Mouse (Mus musculus) forebrain, embryonic 12.5 days (tissue): Measurements from ENCODE around the gene Prrxl1. TPM values are rescaled to one million over a fixed set of nuclear protein-coding genes. Genes with fewer than 3 reads are reported as not detected.

Experiments
- ATAC-seq: fragments of 200-750 bp; cut with Nextera tagmentation; 2 replicates; pipeline ENCODE4 v1.8.0; 2017; ENCODE audit warnings: moderate TSS enrichment; ENCODE audit not compliant: low FRiP score
- H3K27ac ChIP-seq: fragments of 300-500 bp; sonication (generic); 2 replicates; pipeline ENCODE4 v1.5.1; 2016; ENCODE audit warnings: mild to moderate bottlenecking
- H3K27me3 ChIP-seq: fragments of 300-500 bp; sonication (generic); 2 replicates; pipeline ENCODE4 v1.6.1; 2016; ENCODE audit warnings: mild to moderate bottlenecking
- H3K36me3 ChIP-seq: fragments of 300-500 bp; sonication (generic); replicated peaks from 2 replicates; pipeline ENCODE4 v1.6.1; 2016; ENCODE audit warnings: mild to moderate bottlenecking
- H3K4me1 ChIP-seq: fragments of 300-500 bp; sonication (generic); 2 replicates; pipeline ENCODE4 v1.6.1; 2016
- H3K4me2 ChIP-seq: fragments of 300-500 bp; sonication (generic); 2 replicates; pipeline ENCODE4 v1.6.1; 2016; ENCODE audit warnings: mild to moderate bottlenecking, moderate library complexity
- H3K4me3 ChIP-seq: fragments of 300-500 bp; sonication (generic); replicated peaks from 2 replicates; pipeline ENCODE4 v1.5.1; 2016; ENCODE audit warnings: mild to moderate bottlenecking
- H3K9ac ChIP-seq: fragments of 300-500 bp; sonication (generic); 2 replicates; pipeline ENCODE4 v1.6.1; 2016; ENCODE audit warnings: mild to moderate bottlenecking
- H3K9me3 ChIP-seq: fragments of 300-500 bp; sonication (generic); 2 replicates; pipeline ENCODE4 v1.6.1; 2016
- WGBS: fragments of 180-500 bp; shearing (Covaris S2); methylation state at CpG from one replicate; pipeline ENCODE4 v1.1.7; 2016; 5-methylcytosine and 5-hydroxymethylcytosine counted together
- polyA plus RNA-seq: library from polyadenylated mRNA; unstranded; fragments of >200 nt; fragmentation: Nextera tagmentation; extraction: Ambion mirVana; gene quantifications from 2 replicates; pipeline ENCODE4 v1.2.1, GENCODE M21; 2016

Gene Prrxl1
- polyA plus RNA-seq, 1 experiment from 2014 or later: 0.91 TPM

GRCm38 (mm10) chr14:32597232-32598231 lies 1.7 kb upstream of the Prrxl1 start:
- Histone ChIP-seq H3K4me3 (peak overlapping the region; percentile 31), H3K9ac (no peak overlapping the region), H3K9me3 (no peaks in the 10 kb centered on the region), H3K27ac (no peak overlapping the region), H3K4me1 (peaks cover 35% of the 10 kb centered on the region), H3K36me3 (no peaks in the 10 kb centered on the region), H3K27me3 (peaks cover 94% of the 10 kb centered on the region), H3K4me2 (peak overlapping the region; percentile 51)
- peak; percentile 58; the same call in 1 of the 2 replicates for ATAC-seq
- under 1% methylated on average over 78 of the region's 78 CpGs for WGBS

GRCm38 (mm10) chr14:32598437-32599219 lies 579 bp upstream of the Prrxl1 start:
- WGBS: 2% methylated on average over 23 of the region's 23 CpGs
- H3K27me3 ChIP-seq: peaks cover 95% of the 10 kb centered on the region
- no peak overlapping the region for H3K27ac ChIP-seq
- no peak overlapping the region for H3K4me3 ChIP-seq
- no peaks in the 10 kb centered on the region for H3K36me3 ChIP-seq
- no peak for ATAC-seq
- peaks cover 35% of the 10 kb centered on the region for H3K4me1 ChIP-seq
- H3K9me3 ChIP-seq: no peaks in the 10 kb centered on the region
- H3K9ac ChIP-seq: no peak overlapping the region
- peak overlapping the region; percentile 56; the same call in 1 of the 2 replicates for H3K4me2 ChIP-seq

GRCm38 (mm10) chr14:32600110-32600509 lies 903 bp downstream of the Prrxl1 start:
- H3K27ac ChIP-seq: no peak overlapping the region
- H3K9me3 ChIP-seq: no peaks in the 10 kb centered on the region
- H3K4me2 ChIP-seq: peak overlapping the region; percentile 56
- WGBS: 4% methylated on average over 16 of the region's 16 CpGs
- H3K36me3 ChIP-seq: no peaks in the 10 kb centered on the region
- ATAC-seq: 0 out of 2 replicates have a peak, but pooled peaks have one; percentile 27
- peaks cover 35% of the 10 kb centered on the region for H3K4me1 ChIP-seq
- no peak overlapping the region for H3K9ac ChIP-seq
- peaks cover 93% of the 10 kb centered on the region for H3K27me3 ChIP-seq
- peak overlapping the region; percentile 33; the same call in 1 of the 2 replicates for H3K4me3 ChIP-seq

GRCm38 (mm10) chr14:32605508-32605907 lies 6.3 kb downstream of the Prrxl1 start:
- Histone ChIP-seq H3K4me2 (no peak overlapping the region), H3K27me3 (peaks cover 54% of the 10 kb centered on the region), H3K36me3 (no peaks in the 10 kb centered on the region), H3K4me1 (peaks cover 2% of the 10 kb centered on the region; the same call in 1 of the 2 replicates), H3K4me3 (no peak overlapping the region), H3K9ac (no peak overlapping the region), H3K9me3 (no peaks in the 10 kb centered on the region), H3K27ac (no peak overlapping the region)
- 52% methylated on average over 15 of the region's 15 CpGs for WGBS
- ATAC-seq: no peak

GRCm38 (mm10) chr14:32606316-32606715 lies 7.1 kb downstream of the Prrxl1 start:
- Histone ChIP-seq H3K27ac (no peak overlapping the region), H3K4me1 (peaks cover 2% of the 10 kb centered on the region; the same call in 1 of the 2 replicates), H3K36me3 (no peaks in the 10 kb centered on the region), H3K9ac (no peak overlapping the region), H3K27me3 (peaks cover 46% of the 10 kb centered on the region), H3K9me3 (no peaks in the 10 kb centered on the region), H3K4me2 (no peak overlapping the region), H3K4me3 (no peak overlapping the region)
- ATAC-seq: no peak
- WGBS: 56% methylated on average over 8 of the region's 8 CpGs

- no peak overlapping the region for H3K9ac ChIP-seq
- ATAC-seq: no peak
- WGBS: 33% methylated on average over 3 of the region's 3 CpGs
These were observed 10.2 kb downstream of the Prrxl1 start for GRCm38 (mm10) chr14:32609392-32609791.

GRCm38 (mm10) chr14:32617253-32617652 lies 18.0 kb downstream of the Prrxl1 start:
- no peaks in the 10 kb centered on the region for H3K4me1 ChIP-seq
- WGBS: 86% methylated on average over 5 of the region's 5 CpGs
- ATAC-seq: no peak
- no peak overlapping the region for H3K9ac ChIP-seq
- no peaks in the 10 kb centered on the region for H3K9me3 ChIP-seq
- H3K27ac ChIP-seq: no peak overlapping the region
- H3K4me2 ChIP-seq: no peak overlapping the region
- no peak overlapping the region for H3K4me3 ChIP-seq
- no peaks in the 10 kb centered on the region for H3K27me3 ChIP-seq
- H3K36me3 ChIP-seq: no peaks in the 10 kb centered on the region

More at GRCm38 (mm10) chr14:32609392-32609791, 10.2 kb downstream of the Prrxl1 start:
- no peak overlapping the region for H3K4me3 ChIP-seq
- H3K4me1 ChIP-seq: peaks cover 2% of the 10 kb centered on the region; the same call in 1 of the 2 replicates
- H3K36me3 ChIP-seq: no peaks in the 10 kb centered on the region
- H3K27ac ChIP-seq: no peak overlapping the region
- no peak overlapping the region for H3K4me2 ChIP-seq
- peaks cover 19% of the 10 kb centered on the region; the same call in 1 of the 2 replicates for H3K27me3 ChIP-seq
- H3K9me3 ChIP-seq: no peaks in the 10 kb centered on the region

GRCm38 (mm10) chr14:32624245-32624644 lies 25.0 kb downstream of the Prrxl1 start:
- Histone ChIP-seq H3K4me2 (no peak overlapping the region), H3K9ac (no peak overlapping the region), H3K9me3 (no peaks in the 10 kb centered on the region), H3K27ac (no peak overlapping the region), H3K4me1 (no peaks in the 10 kb centered on the region), H3K36me3 (no peaks in the 10 kb centered on the region), H3K4me3 (no peak overlapping the region), H3K27me3 (no peaks in the 10 kb centered on the region)
- ATAC-seq: no peak
- 94% methylated on average over 3 of the region's 3 CpGs for WGBS

GRCm38 (mm10) chr14:32624811-32625210 lies 25.6 kb downstream of the Prrxl1 start:
- no peaks in the 10 kb centered on the region for H3K36me3 ChIP-seq
- no peak for ATAC-seq
- WGBS: 90% methylated on average over 7 of the region's 7 CpGs

GRCm38 (mm10) chr14:32627271-32627670 lies 28.1 kb downstream of the Prrxl1 start:
- WGBS: 41% methylated on average over 2 of the region's 2 CpGs
- H3K27me3 ChIP-seq: no peaks in the 10 kb centered on the region
- no peak overlapping the region for H3K9ac ChIP-seq
- no peak for ATAC-seq
- H3K27ac ChIP-seq: no peak overlapping the region
- H3K9me3 ChIP-seq: no peaks in the 10 kb centered on the region
- H3K4me1 ChIP-seq: no peaks in the 10 kb centered on the region
- no peak overlapping the region for H3K4me2 ChIP-seq
- no peaks in the 10 kb centered on the region for H3K36me3 ChIP-seq
- H3K4me3 ChIP-seq: no peak overlapping the region

More at GRCm38 (mm10) chr14:32624811-32625210, 25.6 kb downstream of the Prrxl1 start:
- no peak overlapping the region for H3K9ac ChIP-seq
- no peak overlapping the region for H3K27ac ChIP-seq
- H3K9me3 ChIP-seq: no peaks in the 10 kb centered on the region
- no peaks in the 10 kb centered on the region for H3K27me3 ChIP-seq
- H3K4me3 ChIP-seq: no peak overlapping the region
- H3K4me1 ChIP-seq: no peaks in the 10 kb centered on the region
- H3K4me2 ChIP-seq: no peak overlapping the region

- H3K36me3 ChIP-seq: no peaks in the 10 kb centered on the region
- H3K9me3 ChIP-seq: no peaks in the 10 kb centered on the region
- no peaks in the 10 kb centered on the region for H3K27me3 ChIP-seq
- H3K4me3 ChIP-seq: no peak overlapping the region
- no peak overlapping the region for H3K9ac ChIP-seq
- H3K4me1 ChIP-seq: no peaks in the 10 kb centered on the region
- H3K27ac ChIP-seq: no peak overlapping the region
- 40% methylated on average over 10 of the region's 10 CpGs for WGBS
- H3K4me2 ChIP-seq: no peak overlapping the region
- no peak for ATAC-seq
These were observed 29.4 kb downstream of the Prrxl1 start for GRCm38 (mm10) chr14:32628584-32628983.
